Mouse (Mus musculus): ENCODE data around the gene Gprc5b. TPM values are rescaled to one million over a fixed set of nuclear protein-coding genes. Genes with fewer than 3 reads are reported as not detected.
A peak's percentile ranks its signal among the peaks of the same experiment; 100 is the strongest.

Gprc5b gene
- polyA plus RNA-seq (2015; fragmentation: Nextera tagmentation; extraction: Ambion mirVana) = 0.28 and 0.54 TPM in 2 replicates

GRCm38 (mm10) chr7:118995007-118995406 is at the start of gene Gprc5b:
Gene Gprc5b (minus strand): TSS chr7:118995211.
- no peak within 1 kb of the TSS for H3K27ac ChIP-seq (ENCODE audit: low read length)
- H3K9me3 ChIP-seq (replicated peaks; ENCODE audit: control insufficient read depth, low read length) = no peaks in the 10 kb centered on the region
- no peaks in the 10 kb centered on the region for H3K36me3 ChIP-seq (ENCODE audit: control insufficient read depth, insufficient read depth)
- peak within 1 kb of the TSS; percentile 31; the same call in 1 of the 2 replicates for H3K9ac ChIP-seq (ENCODE audit: low read depth, low read length)
- H3K4me3 ChIP-seq (ENCODE audit: low read depth, low read length) = peak within 1 kb of the TSS; percentile 48
- H3K4me2 ChIP-seq (ENCODE audit: low read depth, low read length) = peak within 1 kb of the TSS; percentile 65
- peaks cover 29% of the 10 kb centered on the region for H3K27me3 ChIP-seq (ENCODE audit: control insufficient read depth, insufficient read depth, low read depth, low read length)
- under 1% methylated on average over 44 of the region's 44 CpGs for WGBS (ENCODE audit: insufficient replicate concordance)
- peak; percentile 77 for ATAC-seq (ENCODE audit: low read depth)
- peaks cover 3% of the 10 kb centered on the region; the same call in 1 of the 2 replicates for H3K4me1 ChIP-seq (ENCODE audit: control insufficient read depth, low read depth, low read length)

- Histone ChIP-seq H3K4me2 (ENCODE audit: low read depth, low read length) (no peak overlapping the region), H3K4me3 (ENCODE audit: low read depth, low read length) (no peak overlapping the region), H3K9ac (ENCODE audit: low read depth, low read length) (no peak overlapping the region), H3K27me3 (ENCODE audit: control insufficient read depth, insufficient read depth, low read depth, low read length) (no peaks in the 10 kb centered on the region), H3K36me3 (ENCODE audit: control insufficient read depth, insufficient read depth) (no peaks in the 10 kb centered on the region), H3K27ac (ENCODE audit: low read length) (no peak overlapping the region), H3K9me3 (replicated peaks; ENCODE audit: control insufficient read depth, low read length) (no peaks in the 10 kb centered on the region), H3K4me1 (ENCODE audit: control insufficient read depth, low read depth, low read length) (no peaks in the 10 kb centered on the region)
- ATAC-seq (ENCODE audit: low read depth) = no peak
Measured at GRCm38 (mm10) chr7:119041502-119041901, 46.5 kb upstream of the Gprc5b start.

DNA sequence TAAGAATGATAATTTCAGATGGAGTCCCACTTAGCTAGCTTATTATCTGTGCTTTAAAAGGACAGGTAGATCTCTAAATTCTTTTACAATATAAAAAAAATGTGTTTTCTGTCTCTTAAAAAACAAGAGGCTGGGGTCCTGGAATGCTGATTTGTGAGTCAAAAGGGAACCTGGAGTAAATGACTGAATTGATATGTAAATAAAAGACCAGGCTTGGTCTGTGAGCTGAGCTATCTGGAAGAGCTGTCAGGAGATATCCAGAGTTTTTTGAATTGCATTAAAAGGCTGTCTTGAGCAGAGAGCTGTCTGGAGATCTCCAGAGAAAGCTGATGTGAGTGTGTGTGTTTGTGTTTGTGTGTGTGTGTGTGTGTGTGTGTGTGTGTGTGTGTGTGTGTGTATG is 42.6 kb upstream of the Gprc5b start:
- no peak for ATAC-seq (ENCODE audit: low read depth)
- H3K9me3 ChIP-seq (replicated peaks; ENCODE audit: control insufficient read depth, low read length) = no peaks in the 10 kb centered on the region
- H3K27me3 ChIP-seq (ENCODE audit: control insufficient read depth, insufficient read depth, low read depth, low read length) = no peaks in the 10 kb centered on the region

DNA sequence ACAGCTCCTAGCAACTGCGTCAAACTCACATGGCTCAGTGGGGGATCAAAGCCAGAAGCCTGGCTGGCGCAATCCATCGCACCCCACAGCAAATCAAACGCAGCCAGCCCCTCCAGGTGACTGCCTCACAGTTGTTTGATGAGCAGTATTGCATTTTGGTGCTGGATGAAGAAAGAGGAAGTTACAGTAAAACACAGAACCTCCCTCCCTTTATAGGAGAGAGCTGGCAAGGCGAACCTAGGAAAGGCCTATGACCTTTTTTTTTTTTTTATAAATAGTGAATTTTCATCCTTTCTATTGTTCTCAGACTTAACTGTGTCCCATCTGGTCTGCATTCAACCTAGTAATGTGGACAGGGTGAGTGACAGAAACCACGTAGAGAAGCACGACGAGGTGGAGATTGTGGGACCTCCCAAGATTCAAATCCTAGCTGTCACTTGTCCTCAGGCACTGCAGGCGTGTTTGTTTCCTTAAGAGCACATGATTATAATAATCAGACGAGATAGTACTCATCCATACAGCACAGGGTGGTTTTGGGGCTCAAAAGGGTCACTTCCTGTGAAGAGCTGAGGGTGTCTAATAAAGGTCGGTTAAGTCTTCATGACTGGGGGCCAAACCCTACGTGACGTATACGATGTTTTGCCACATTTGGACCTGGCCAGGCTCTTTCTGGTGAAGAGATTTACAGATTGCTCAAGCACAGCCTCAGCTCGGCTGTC is 39.4 kb upstream of the Gprc5b start:
- no peaks in the 10 kb centered on the region for H3K4me1 ChIP-seq (ENCODE audit: control insufficient read depth, low read depth, low read length)
- no peaks in the 10 kb centered on the region for H3K27me3 ChIP-seq (ENCODE audit: control insufficient read depth, insufficient read depth, low read depth, low read length)
- H3K9ac ChIP-seq (ENCODE audit: low read depth, low read length) = no peak overlapping the region
- H3K36me3 ChIP-seq (ENCODE audit: control insufficient read depth, insufficient read depth) = no peaks in the 10 kb centered on the region
- H3K27ac ChIP-seq (ENCODE audit: low read length) = no peak overlapping the region
- H3K9me3 ChIP-seq (replicated peaks; ENCODE audit: control insufficient read depth, low read length) = no peaks in the 10 kb centered on the region
- WGBS (ENCODE audit: insufficient replicate concordance) = 45% methylated on average over 15 of the region's 15 CpGs
- no peak overlapping the region for H3K4me3 ChIP-seq (ENCODE audit: low read depth, low read length)
- no peak for ATAC-seq (ENCODE audit: low read depth)
- no peak overlapping the region for H3K4me2 ChIP-seq (ENCODE audit: low read depth, low read length)

More for the DNA sequence above, 42.6 kb upstream of the Gprc5b start:
- H3K9ac ChIP-seq (ENCODE audit: low read depth, low read length) = no peak overlapping the region
- H3K4me3 ChIP-seq (ENCODE audit: low read depth, low read length) = no peak overlapping the region
- no peaks in the 10 kb centered on the region for H3K4me1 ChIP-seq (ENCODE audit: control insufficient read depth, low read depth, low read length)
- H3K36me3 ChIP-seq (ENCODE audit: control insufficient read depth, insufficient read depth) = no peaks in the 10 kb centered on the region
- no peak overlapping the region for H3K4me2 ChIP-seq (ENCODE audit: low read depth, low read length)
- no peak overlapping the region for H3K27ac ChIP-seq (ENCODE audit: low read length)

DNA sequence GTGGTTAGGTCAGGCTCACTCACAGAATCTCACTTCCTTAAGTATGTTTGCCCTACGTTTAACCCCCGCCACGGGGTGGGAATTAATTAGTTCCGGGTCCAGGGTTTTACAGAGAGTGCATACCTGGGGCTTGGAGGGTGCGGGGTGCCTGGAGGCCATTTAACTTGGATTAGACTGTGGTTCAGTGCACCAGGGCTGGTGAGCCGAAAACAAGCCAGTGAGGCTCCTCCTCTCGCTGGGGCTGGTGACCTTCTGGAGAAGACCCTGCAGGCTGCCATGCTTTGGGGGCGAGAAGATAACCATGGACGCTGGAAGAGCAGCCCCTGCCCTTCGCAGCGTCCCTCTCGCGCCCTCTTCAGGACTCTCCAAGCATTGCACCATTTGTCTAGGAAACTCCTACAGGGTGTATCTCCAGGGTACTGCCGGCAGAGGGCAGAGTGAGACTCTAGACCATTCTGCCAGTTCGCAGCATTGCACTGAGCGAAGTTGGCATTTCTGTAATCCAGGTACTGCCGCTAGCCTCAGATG is 28.4 kb upstream of the Gprc5b start:
- 25% methylated on average over 17 of the region's 17 CpGs for WGBS (ENCODE audit: insufficient replicate concordance)
- Histone ChIP-seq H3K9me3 (replicated peaks; ENCODE audit: control insufficient read depth, low read length) (no peaks in the 10 kb centered on the region), H3K4me2 (ENCODE audit: low read depth, low read length) (no peak overlapping the region), H3K4me1 (ENCODE audit: control insufficient read depth, low read depth, low read length) (no peaks in the 10 kb centered on the region), H3K4me3 (ENCODE audit: low read depth, low read length) (no peak overlapping the region), H3K27me3 (ENCODE audit: control insufficient read depth, insufficient read depth, low read depth, low read length) (no peaks in the 10 kb centered on the region), H3K9ac (ENCODE audit: low read depth, low read length) (no peak overlapping the region), H3K27ac (ENCODE audit: low read length) (no peak overlapping the region), H3K36me3 (ENCODE audit: control insufficient read depth, insufficient read depth) (no peaks in the 10 kb centered on the region)
- no peak for ATAC-seq (ENCODE audit: low read depth)

DNA sequence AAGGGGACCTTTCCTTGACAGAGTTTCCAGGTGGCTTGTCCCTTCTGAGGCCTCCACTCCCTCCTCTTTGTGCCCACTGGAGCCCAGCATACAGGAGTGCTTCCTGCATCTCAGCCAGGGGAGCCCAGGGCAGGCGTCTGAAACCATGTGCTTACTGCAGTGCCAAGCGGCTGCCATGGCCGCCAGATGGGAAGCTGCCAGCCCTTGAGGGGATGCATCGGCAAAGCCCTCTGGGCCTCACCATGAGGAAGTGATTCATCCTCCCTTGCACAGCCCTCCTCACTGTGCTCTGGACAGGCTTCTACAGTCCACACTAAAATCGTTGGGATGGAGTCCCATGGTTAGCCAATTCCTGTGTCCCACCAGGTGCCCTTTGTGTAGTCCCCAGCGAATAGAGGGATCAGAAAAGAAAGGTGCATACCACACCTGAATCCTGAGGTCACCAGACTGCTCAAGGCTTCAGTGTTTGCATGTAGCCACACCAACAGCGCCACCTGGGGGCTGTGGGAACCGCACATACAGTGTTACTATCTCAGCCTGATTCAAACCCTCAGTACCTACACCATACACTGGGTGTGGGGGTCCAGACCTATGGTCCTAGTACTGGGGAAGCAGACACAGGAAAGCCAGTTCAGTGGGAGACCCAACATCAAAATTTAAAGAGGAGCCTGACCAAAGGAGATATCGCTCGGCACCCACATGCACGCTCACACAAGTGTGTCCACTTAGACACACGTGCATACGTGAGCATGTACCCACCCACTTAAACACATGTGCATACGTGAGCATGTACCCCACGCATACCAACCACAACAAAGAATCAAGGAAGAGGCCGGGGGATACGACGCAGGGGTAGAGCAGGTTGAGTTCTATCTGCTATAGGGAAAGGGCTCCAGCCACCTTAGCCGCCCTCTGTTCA is 27.5 kb upstream of the Gprc5b start:
- H3K4me2 ChIP-seq (ENCODE audit: low read depth, low read length) = no peak overlapping the region
- no peaks in the 10 kb centered on the region for H3K36me3 ChIP-seq (ENCODE audit: control insufficient read depth, insufficient read depth)
- no peak overlapping the region for H3K4me3 ChIP-seq (ENCODE audit: low read depth, low read length)
- H3K4me1 ChIP-seq (ENCODE audit: control insufficient read depth, low read depth, low read length) = no peaks in the 10 kb centered on the region
- no peaks in the 10 kb centered on the region for H3K9me3 ChIP-seq (replicated peaks; ENCODE audit: control insufficient read depth, low read length)
- no peak for ATAC-seq (ENCODE audit: low read depth)
- 61% methylated on average over 19 of the region's 19 CpGs for WGBS (ENCODE audit: insufficient replicate concordance)
- H3K27me3 ChIP-seq (ENCODE audit: control insufficient read depth, insufficient read depth, low read depth, low read length) = no peaks in the 10 kb centered on the region
- H3K9ac ChIP-seq (ENCODE audit: low read depth, low read length) = no peak overlapping the region
- H3K27ac ChIP-seq (ENCODE audit: low read length) = no peak overlapping the region

- H3K36me3 ChIP-seq (ENCODE audit: control insufficient read depth, insufficient read depth) = no peaks in the 10 kb centered on the region
- no peaks in the 10 kb centered on the region for H3K9me3 ChIP-seq (replicated peaks; ENCODE audit: control insufficient read depth, low read length)
- no peak overlapping the region for H3K9ac ChIP-seq (ENCODE audit: low read depth, low read length)
- no peaks in the 10 kb centered on the region for H3K4me1 ChIP-seq (ENCODE audit: control insufficient read depth, low read depth, low read length)
- no peak for ATAC-seq (ENCODE audit: low read depth)
- no peak overlapping the region for H3K4me3 ChIP-seq (ENCODE audit: low read depth, low read length)
- 12% methylated on average over 4 of the region's 4 CpGs for WGBS (ENCODE audit: insufficient replicate concordance)
- no peak overlapping the region for H3K4me2 ChIP-seq (ENCODE audit: low read depth, low read length)
- H3K27me3 ChIP-seq (ENCODE audit: control insufficient read depth, insufficient read depth, low read depth, low read length) = no peaks in the 10 kb centered on the region
- no peak overlapping the region for H3K27ac ChIP-seq (ENCODE audit: low read length)
Measured at GRCm38 (mm10) chr7:119019537-119019936, 24.5 kb upstream of the Gprc5b start.

DNA sequence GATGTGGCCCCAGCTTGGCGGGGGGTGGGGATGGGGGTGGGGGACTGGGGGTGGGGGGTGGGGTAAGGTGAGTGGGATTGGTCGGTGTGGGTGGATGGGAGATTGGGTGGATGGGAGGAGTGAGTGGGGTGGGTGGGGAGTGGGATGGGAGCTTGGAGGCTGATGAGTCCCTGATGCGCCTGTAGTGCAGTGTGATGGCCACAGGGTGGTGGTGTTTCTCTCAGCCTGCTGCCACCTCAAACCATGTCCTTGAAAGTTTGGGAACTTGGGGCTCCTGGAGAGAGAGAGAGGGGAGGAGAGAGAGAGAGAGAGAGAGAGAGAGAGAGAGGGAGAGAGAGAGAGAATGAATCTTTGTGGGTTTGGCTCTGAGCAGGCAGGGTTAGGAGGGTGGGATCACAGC is 20.7 kb upstream of the Gprc5b start:
- Histone ChIP-seq H3K9ac (ENCODE audit: low read depth, low read length) (no peak overlapping the region), H3K4me2 (ENCODE audit: low read depth, low read length) (no peak overlapping the region), H3K9me3 (replicated peaks; ENCODE audit: control insufficient read depth, low read length) (no peaks in the 10 kb centered on the region), H3K27ac (ENCODE audit: low read length) (no peak overlapping the region), H3K4me3 (ENCODE audit: low read depth, low read length) (no peak overlapping the region), H3K27me3 (ENCODE audit: control insufficient read depth, insufficient read depth, low read depth, low read length) (no peaks in the 10 kb centered on the region), H3K4me1 (ENCODE audit: control insufficient read depth, low read depth, low read length) (no peaks in the 10 kb centered on the region), H3K36me3 (ENCODE audit: control insufficient read depth, insufficient read depth) (no peaks in the 10 kb centered on the region)
- no peak for ATAC-seq (ENCODE audit: low read depth)
- WGBS (ENCODE audit: insufficient replicate concordance) = 3% methylated on average over 3 of the region's 3 CpGs
